Mouse (Mus musculus): ENCODE results near the gene Ap3b1. TPM values are rescaled to one million over a fixed set of nuclear protein-coding genes. Genes with fewer than 3 reads are reported as not detected.

The Ap3b1 gene
- total and polyA plus RNA-seq, 3 experiments: 46.0 to 113 (median 60.7) TPM

DNA sequence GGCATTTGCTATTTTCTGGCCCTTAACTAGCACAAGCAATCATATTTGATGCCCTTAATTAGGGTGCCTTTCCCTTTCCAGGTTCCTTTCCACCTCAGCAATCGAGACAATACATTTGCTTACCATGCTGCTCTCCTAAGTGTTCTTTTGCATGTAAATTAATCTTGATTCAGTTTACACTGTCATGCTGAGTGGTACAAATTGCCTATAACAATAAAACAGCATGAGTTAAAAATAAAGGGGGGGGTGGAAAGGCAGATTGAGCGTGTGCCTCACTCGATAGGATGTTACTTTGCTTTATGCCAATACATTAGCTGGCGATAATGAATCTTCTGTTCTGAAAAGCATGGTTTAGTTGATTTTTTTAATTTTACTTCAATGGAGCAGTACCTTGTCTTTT is 187.0 kb downstream of the Ap3b1 start:
- no peaks in the 10 kb centered on the region for H3K9me3 ChIP-seq (replicated peaks; ENCODE audit: low read length)
- H3K4me2 ChIP-seq (ENCODE audit: insufficient read depth, low read depth, poor library complexity, severe bottlenecking): no peak overlapping the region
- no peaks in the 10 kb centered on the region for H3K79me2 ChIP-seq (replicated peaks; ENCODE audit: control insufficient read depth, extremely low read depth, insufficient read depth, poor library complexity, severe bottlenecking)
- no peaks in the 10 kb centered on the region for H3K27me3 ChIP-seq (replicated peaks)
- H3K9ac ChIP-seq (ENCODE audit: insufficient read depth, low read depth): no peak overlapping the region
- dilution Hi-C loops (cut with MboI; ENCODE audit: extremely low pct_ligation_motif_present, extremely low pct_unique_long_range_greater_than_20kb, low sequenced_read_pairs) (no loop called here), in situ Hi-C loops (cut with MboI; ENCODE audit: low pct_ligation_motif_present, low pct_unique_long_range_greater_than_20kb, low sequenced_read_pairs) (no loop called here)
- no peak overlapping the region for H3K4me3 ChIP-seq (replicated peaks in 1 of 3; ENCODE audit: low read depth in 2 of 3, low read length in 2 of 3, poor library complexity in 1 of 3)
- peaks cover 33 to 74% of the 10 kb centered on the region in 2 experiments for H3K36me3 ChIP-seq (replicated peaks in 1 of 2; ENCODE audit: control insufficient read depth in 1 of 2, insufficient read depth in 1 of 2, low read length in 1 of 2)
- no peaks in the 10 kb centered on the region for H3K4me1 ChIP-seq (ENCODE audit: control insufficient read depth in 1 of 2, insufficient read depth in 2 of 2)
- H3K27ac ChIP-seq (ENCODE audit: insufficient read depth, low read depth): no peak overlapping the region
- no peak for TF ChIP-seq EP300 (IDR thresholded peaks at IDR 0.05; ENCODE audit: low read length)
- TF ChIP-seq E2F4 (IDR thresholded peaks at IDR 0.05; ENCODE audit: insufficient replicate concordance, low read depth, low read length): no peak
- no peak for TF ChIP-seq ZKSCAN1 (IDR thresholded peaks at IDR 0.05; ENCODE audit: borderline replicate concordance, low read depth, low read length)
- no peak for TF ChIP-seq TBP (conservative IDR thresholded peaks at IDR 0.05; ENCODE audit: low read depth, low read length)
- TF ChIP-seq UBTF (IDR thresholded peaks at IDR 0.05; ENCODE audit: low read depth, low read length): no peak
- TF ChIP-seq ZMIZ1 (IDR thresholded peaks at IDR 0.05; ENCODE audit: low read depth, low read length): no peak
- TF ChIP-seq SIN3A (IDR thresholded peaks at IDR 0.05; ENCODE audit: low read length): no peak
- no peak for TF ChIP-seq MEF2A (IDR thresholded peaks at IDR 0.05; ENCODE audit: borderline replicate concordance, low read depth, low read length)
- no peak for TF ChIP-seq NRF1 (IDR thresholded peaks at IDR 0.05; ENCODE audit: low read depth, low read length)
- TF ChIP-seq CHD1 (IDR thresholded peaks at IDR 0.05; ENCODE audit: low read depth, low read length): no peak
- TF ChIP-seq MAFK (IDR thresholded peaks at IDR 0.05; ENCODE audit: insufficient replicate concordance, low read length): no peak
- TF ChIP-seq MAZ (IDR thresholded peaks at IDR 0.05; ENCODE audit: low read depth, low read length): no peak
- no peak for TF ChIP-seq MAX (IDR thresholded peaks at IDR 0.05; ENCODE audit: low read length)
- no peak for TF ChIP-seq POLR2A (IDR thresholded peaks at IDR 0.05; ENCODE audit: low read depth, low read length)
- no peak for TF ChIP-seq KAT2A (IDR thresholded peaks at IDR 0.05; ENCODE audit: insufficient replicate concordance, low read length)
- TF ChIP-seq BHLHE40 (IDR thresholded peaks at IDR 0.05; ENCODE audit: low read depth, low read length): no peak
- TF ChIP-seq RCOR1 (conservative IDR thresholded peaks at IDR 0.05; ENCODE audit: low read depth, low read length): no peak
- DNase-seq (ENCODE audit: extremely low read depth): no peak

DNA sequence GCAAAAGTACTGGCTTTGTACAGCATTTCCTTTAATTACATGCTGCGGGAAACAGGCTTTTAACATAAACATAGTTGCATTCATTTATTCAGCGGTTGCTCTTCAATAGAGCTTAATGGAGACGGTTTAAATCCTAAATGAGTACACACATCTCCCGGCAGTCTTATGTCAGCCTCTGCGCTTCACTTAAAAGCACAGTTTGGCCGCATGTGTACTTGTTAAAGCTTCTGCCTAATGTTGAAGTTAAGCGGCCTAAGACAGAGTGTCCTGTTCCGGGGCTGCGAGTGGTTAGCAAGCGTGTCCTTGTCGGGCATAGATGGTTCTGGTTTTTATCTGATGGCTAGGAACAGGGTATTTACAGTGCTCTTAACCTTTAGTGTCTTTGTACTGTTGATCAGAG is 187.5 kb downstream of the Ap3b1 start:
- H3K79me2 ChIP-seq (replicated peaks; ENCODE audit: control insufficient read depth, extremely low read depth, insufficient read depth, poor library complexity, severe bottlenecking): no peaks in the 10 kb centered on the region
- DNase-seq (ENCODE audit: extremely low read depth): no peak
- H3K9ac ChIP-seq (ENCODE audit: insufficient read depth, low read depth): no peak overlapping the region
- no peaks in the 10 kb centered on the region for H3K27me3 ChIP-seq (replicated peaks)
- dilution Hi-C loops (cut with MboI; ENCODE audit: extremely low pct_ligation_motif_present, extremely low pct_unique_long_range_greater_than_20kb, low sequenced_read_pairs): no loop called here
- in situ Hi-C loops (cut with MboI; ENCODE audit: low pct_ligation_motif_present, low pct_unique_long_range_greater_than_20kb, low sequenced_read_pairs): no loop called here
- no peaks in the 10 kb centered on the region for H3K9me3 ChIP-seq (replicated peaks; ENCODE audit: low read length)
- H3K4me1 ChIP-seq (ENCODE audit: control insufficient read depth in 1 of 2, insufficient read depth in 2 of 2): no peaks in the 10 kb centered on the region
- H3K4me3 ChIP-seq (replicated peaks in 1 of 3; ENCODE audit: low read depth in 2 of 3, low read length in 2 of 3, poor library complexity in 1 of 3): no peak overlapping the region
- no peak overlapping the region for H3K27ac ChIP-seq (ENCODE audit: insufficient read depth, low read depth)
- peaks cover 31 to 73% of the 10 kb centered on the region in 2 experiments for H3K36me3 ChIP-seq (replicated peaks in 1 of 2; ENCODE audit: control insufficient read depth in 1 of 2, insufficient read depth in 1 of 2, low read length in 1 of 2)
- no peak for TF ChIP-seq SIN3A (IDR thresholded peaks at IDR 0.05; ENCODE audit: low read length)
- H3K4me2 ChIP-seq (ENCODE audit: insufficient read depth, low read depth, poor library complexity, severe bottlenecking): no peak overlapping the region
